Mouse (Mus musculus) R1 (cell line): ENCODE results near the gene Ptprm.
A peak's percentile ranks its signal among the peaks of the same experiment; 100 is the strongest.

ENCODE experiments used
- DNase-seq: peaks from one replicate; pipeline ENCODE4 v3.0.0-alpha.2; 2018; ENCODE audit warnings: low read depth, low spot score

Ptprm gene

GRCm38 (mm10) chr17:67354451-67355011 lies at the start of gene Ptprm:
Gene Ptprm, minus strand, starts transcription at chr17:67354457.
- peak; percentile 76 for DNase-seq

- no peak for DNase-seq
These were observed 41.9 kb upstream of the Ptprm start for GRCm38 (mm10) chr17:67396205-67396604.

GRCm38 (mm10) chr17:67390851-67391250 lies 36.6 kb upstream of the Ptprm start:
- no peak for DNase-seq

GRCm38 (mm10) chr17:67388171-67388570 lies 33.9 kb upstream of the Ptprm start:
- DNase-seq = no peak

- no peak for DNase-seq
These were observed 31.0 kb upstream of the Ptprm start for GRCm38 (mm10) chr17:67385286-67385685.

GRCm38 (mm10) chr17:67383635-67384034 lies 29.4 kb upstream of the Ptprm start:
- no peak for DNase-seq

GRCm38 (mm10) chr17:67381618-67382017 lies 27.4 kb upstream of the Ptprm start:
- DNase-seq = no peak

GRCm38 (mm10) chr17:67367866-67368265 lies 13.6 kb upstream of the Ptprm start:
- DNase-seq = peak; percentile 37

GRCm38 (mm10) chr17:67364491-67364890 lies 10.2 kb upstream of the Ptprm start:
- DNase-seq = no peak

- DNase-seq = no peak
These were observed 9.3 kb upstream of the Ptprm start for GRCm38 (mm10) chr17:67363377-67364070.

GRCm38 (mm10) chr17:67362131-67362530 lies 7.9 kb upstream of the Ptprm start:
- DNase-seq = no peak

- no peak for DNase-seq
These were observed 6.3 kb upstream of the Ptprm start for GRCm38 (mm10) chr17:67360606-67361005.

- DNase-seq = no peak
These were observed 5.3 kb upstream of the Ptprm start for GRCm38 (mm10) chr17:67359578-67359977.

- peak; percentile 57 for DNase-seq
These were observed 4.3 kb upstream of the Ptprm start for GRCm38 (mm10) chr17:67358541-67358940.

- DNase-seq = no peak
These were observed 2.9 kb upstream of the Ptprm start for GRCm38 (mm10) chr17:67357191-67357590.

GRCm38 (mm10) chr17:67355251-67355650 lies 994 bp upstream of the Ptprm start:
- DNase-seq = no peak

- peak; percentile 45 for DNase-seq
These were observed 334 bp downstream of the Ptprm start for GRCm38 (mm10) chr17:67353796-67354450.

- DNase-seq = peak; percentile 48
These were observed 1.1 kb downstream of the Ptprm start for GRCm38 (mm10) chr17:67352956-67353795.

- no peak for DNase-seq
These were observed 2.8 kb downstream of the Ptprm start for GRCm38 (mm10) chr17:67351423-67351822.

- no peak for DNase-seq
These were observed 3.7 kb downstream of the Ptprm start for GRCm38 (mm10) chr17:67350536-67350935.

GRCm38 (mm10) chr17:67349594-67349993 lies 4.7 kb downstream of the Ptprm start:
- DNase-seq = peak; percentile 55

- no peak for DNase-seq
These were observed 7.3 kb downstream of the Ptprm start for GRCm38 (mm10) chr17:67346921-67347320.
